Mouse (Mus musculus): Measurements from ENCODE around the gene Dok1.

Dok1 gene

DNA sequence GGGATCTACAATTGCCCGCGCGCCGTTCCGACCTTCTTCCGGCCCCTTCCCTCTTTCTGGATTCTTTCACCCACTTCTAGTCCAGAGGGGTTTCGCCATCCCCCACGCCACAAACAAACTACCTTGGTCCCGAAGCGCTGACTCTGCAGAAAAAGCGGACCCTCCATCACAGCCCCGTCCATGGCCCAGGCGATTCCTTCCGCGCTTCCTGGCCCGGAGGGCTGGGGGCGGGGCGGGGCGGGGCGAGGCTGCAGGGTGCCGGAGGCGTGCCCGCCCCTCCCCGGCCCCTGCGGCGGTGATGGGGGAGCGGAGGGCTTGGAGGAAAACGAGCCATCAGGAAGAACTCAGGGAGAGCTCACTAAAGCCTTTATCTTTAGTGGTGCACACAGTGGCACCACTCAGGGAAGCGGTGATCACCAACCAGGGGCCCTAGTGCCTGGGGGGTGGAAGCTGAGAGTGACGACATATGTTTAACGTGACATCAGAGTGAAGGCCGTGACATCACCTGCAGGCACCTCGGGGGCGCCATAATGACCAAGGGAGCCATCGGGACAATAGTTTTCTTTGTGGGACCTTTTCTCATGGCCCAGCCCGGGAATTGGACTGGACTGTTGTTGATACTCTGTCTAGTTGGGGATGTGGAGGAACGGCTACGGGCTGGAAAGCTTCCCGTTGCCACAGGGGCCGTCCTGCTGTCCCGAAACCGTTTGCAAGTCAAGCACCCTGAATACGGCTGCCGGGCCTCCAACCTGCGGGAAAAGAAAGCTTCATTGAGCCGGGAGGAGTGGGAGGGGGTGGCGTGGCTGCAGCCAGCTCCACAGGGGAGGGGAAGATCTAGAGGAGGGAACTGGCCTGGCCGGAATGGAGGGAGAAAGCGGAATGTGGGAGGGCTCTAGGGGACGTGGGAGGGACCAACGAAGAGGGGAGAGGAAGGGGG is at the start of gene Dok1, which contains the start of gene Loxl3:
Gene Dok1 (minus strand): TSS at position 223 of the 937 bp plus-strand sequence.
Gene Loxl3 (plus strand): TSS at position 925 of the 937 bp plus-strand sequence.
- in situ Hi-C loops (cut with MseI, MboI): no loop called here

DNA sequence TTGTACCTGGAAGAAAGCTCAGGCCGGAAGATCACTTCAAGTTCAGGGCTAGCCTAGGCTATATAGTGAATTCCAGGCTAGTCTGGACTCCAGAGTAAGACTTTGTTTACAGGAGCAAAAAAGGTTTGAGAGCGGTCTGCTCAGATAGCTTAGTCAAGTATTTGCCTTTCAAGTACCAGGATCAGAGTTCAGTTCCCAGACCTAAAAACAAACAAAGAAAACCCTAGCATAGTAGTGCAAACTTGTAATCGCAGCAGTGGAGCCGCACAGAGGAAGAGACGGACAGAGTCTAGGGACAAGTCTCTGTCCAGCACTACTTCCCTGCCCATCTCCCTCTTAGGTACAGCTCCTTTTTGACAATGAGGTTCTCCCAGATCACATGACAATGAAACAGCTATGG is 46.9 kb upstream of the Dok1 start:
- in situ Hi-C loops (cut with MseI, MboI): loop anchor here in 1 of 2 experiments (25.0 kb wide), 1 partner anchor 93 kb away; no protein-coding TSS in a partner anchor

DNA sequence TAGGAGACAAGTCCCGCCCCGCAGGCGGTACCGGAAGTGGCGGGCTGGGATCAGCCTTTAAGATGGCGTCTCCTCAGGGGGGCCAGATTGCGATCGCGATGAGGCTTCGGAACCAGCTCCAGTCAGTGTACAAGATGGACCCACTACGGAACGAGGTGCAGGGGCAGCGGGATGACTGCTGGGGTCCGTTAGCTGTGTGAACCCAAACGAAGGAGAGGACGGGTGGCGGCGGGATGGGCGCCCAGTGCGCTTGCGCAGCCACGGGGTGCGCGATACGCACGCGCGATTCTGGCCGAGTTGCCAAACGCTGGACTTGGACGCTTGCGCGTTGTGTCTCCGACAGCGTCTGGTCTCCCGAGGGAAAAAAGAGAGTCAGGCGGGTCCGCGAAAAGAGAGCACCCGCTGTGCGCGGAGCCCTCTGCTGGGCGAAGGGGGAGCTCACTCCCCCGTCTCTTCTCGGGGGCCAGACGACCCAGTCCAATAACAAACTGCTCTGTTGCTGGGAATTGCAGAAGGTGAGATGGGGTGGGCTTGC is 45.1 kb upstream of the Dok1 start:
- in situ Hi-C loops (cut with MseI, MboI): loop anchor here in 1 of 2 experiments (25.0 kb wide), 1 partner anchor 91 kb away; no protein-coding TSS in a partner anchor

DNA sequence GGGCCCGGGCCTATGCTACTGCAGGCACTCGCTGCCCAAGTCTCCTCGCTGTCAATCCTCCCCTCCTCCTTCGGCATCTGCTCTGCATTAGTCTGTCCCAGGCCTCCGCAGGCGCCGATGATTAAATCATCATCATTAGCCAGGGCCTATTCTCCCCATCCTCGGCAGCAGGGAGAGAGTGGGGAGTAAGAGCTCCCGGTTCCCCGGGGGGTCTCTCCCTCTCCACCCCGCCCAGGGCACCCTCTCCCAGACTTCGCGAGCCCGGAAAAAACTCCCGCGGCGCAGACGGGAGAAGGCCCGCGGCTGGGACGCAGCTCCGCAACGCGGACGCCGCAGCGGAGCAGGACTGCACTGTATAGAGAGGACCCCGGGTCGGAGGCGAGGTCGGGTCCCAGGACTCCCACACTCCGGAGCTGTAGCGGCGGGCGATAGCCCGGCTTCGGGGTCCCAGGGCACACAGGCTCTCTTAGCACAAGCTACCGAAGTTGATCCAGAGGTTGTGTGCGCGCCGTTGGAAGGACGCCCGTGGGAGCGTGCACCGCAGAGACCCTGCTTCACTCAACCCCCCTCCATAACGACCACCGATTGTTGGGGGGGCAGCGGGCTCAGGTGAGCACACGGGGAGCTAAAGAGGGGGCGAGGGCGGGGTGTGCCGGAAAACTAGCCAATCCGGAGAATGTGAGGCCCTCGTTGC is 44.5 kb upstream of the Dok1 start, which contains the start of gene Pcgf1:
Gene Pcgf1 (plus strand): TSS at position 240 of the 694 bp plus-strand sequence.
- in situ Hi-C loops (cut with MseI, MboI): loop anchor here in 1 of 2 experiments (25.0 kb wide), 1 partner anchor 90 kb away; no protein-coding TSS in a partner anchor

DNA sequence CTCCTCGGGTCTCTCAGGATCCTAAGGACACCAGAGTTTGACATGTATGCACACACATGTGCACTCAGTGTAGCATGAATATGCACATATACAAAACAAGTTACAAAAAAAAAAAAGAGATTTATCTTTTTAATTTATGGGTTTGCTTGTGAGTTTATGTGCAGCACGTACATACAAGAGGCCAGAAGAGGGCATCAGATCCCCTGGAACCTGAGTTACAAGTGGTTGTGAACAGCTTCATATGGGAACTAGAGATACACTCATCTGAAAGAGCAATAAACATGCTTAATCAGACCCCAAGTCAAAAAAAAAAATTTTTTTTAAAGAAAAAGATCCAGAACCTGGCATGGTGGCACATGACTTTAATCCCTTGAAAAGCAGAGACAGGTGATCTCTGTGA is 41.7 kb upstream of the Dok1 start:
- in situ Hi-C loops (cut with MseI, MboI): loop anchor here in 1 of 2 experiments (25.0 kb wide), 1 partner anchor 88 kb away; no protein-coding TSS in a partner anchor

DNA sequence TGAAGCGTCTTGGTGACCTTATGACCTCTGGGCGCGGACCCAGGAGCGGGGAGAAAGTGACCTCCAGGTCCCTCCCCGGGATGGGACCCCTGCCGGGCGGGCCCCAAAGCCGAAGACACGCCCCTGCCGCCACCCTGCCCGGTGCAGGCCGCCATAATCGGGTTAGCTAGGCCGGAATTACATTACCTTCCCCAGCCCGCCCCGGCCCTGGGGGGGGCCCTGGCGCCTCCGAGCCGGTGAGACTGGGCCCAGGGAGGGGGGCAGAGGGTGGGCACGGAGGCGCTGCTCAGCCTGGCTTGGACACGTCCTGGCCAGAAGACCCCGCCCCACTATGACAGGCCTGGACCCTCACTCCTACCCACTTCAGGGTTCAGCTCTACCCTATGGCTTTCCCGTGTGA is 37.9 kb upstream of the Dok1 start:
- in situ Hi-C loops (cut with MseI, MboI): no loop called here

DNA sequence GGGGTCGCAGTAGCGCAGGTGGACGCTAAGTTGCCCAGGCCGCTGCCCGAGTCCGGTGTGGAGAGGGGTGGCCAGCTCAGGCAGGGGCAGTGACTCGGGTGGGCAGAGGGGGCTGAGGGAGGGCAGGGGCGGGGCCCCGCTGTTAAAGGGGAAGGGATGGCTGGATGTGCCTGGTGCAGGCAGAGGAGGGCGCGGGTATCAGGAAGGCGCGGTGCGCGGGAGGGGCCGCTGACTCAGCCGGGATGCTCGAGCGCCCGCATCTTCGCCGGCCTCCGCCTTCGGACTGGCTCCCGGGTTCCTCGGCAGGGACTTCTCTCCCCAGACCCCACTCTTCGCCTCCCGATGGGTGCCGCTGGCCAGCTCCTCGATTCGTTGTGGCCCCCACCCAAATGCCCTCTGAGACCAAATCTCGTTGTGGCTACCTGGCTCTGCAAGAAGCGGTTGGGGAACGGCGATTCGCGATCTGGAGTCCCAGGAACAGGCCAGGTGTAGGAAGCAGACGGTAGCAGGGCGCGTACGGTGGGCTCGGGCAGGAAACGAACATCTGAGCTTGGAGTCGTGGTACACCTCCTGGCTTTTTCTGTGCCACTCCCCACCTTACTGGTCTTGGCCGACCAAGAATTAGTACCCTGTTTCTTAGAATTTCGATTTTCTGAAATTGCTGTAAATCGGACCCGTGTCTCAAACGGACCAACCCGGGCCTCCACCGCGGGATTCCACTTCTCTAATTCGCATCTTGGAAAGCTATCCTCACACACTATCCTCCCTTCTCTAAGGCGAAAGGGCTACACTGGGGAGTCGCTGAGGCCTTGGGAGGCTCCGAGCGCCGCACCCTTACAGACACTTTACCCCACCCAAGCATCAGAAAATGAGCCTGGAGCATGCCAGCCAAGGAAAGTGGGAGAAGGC is 37.3 kb upstream of the Dok1 start:
- in situ Hi-C loops (cut with MseI, MboI): no loop called here

DNA sequence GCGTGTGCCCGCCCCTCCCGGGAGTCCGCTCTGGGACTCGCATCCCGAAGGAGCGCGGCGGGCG is 36.8 kb upstream of the Dok1 start, which contains the start of gene Tlx2:
Gene Tlx2 (minus strand): TSS at position 47 of the 64 bp plus-strand sequence.
- in situ Hi-C loops (cut with MseI, MboI): no loop called here

DNA sequence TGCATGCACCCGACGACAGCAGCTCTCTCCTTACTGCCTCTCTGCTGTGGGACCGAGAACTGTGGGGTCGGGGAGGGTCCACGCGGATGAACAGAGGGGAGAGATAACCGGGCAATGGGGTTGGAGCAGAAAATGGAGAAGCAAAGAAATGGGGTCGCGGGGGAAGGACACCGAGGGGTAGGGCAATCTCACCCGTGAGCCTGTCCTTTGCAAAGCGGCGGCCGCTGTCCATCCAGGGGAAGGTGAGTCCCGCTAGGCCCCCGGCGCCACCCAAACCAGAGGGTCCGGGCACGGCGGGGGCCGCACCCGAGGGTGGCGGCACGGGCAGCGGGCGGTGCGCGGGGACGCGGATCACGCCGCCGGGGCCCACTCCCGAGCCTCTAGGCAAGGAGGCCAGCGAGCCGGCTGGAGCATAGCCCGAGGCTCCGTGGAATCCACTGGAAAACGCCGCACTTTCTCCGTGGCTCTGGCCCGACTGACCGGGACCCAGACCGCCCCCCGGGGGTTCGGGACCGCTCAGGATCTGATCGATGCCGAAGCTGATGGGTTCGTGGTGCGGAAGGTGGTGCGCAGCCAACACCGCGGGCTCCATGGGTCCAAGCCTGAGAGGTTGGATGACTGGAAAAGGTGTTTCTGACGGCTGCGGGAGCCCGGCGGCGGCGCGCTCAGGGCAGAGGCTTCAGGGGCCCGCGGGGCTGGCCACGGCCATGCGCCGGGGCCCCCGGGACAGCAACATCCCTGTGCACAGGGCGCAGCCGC is 36.4 kb upstream of the Dok1 start:
- in situ Hi-C loops (cut with MseI, MboI): no loop called here

DNA sequence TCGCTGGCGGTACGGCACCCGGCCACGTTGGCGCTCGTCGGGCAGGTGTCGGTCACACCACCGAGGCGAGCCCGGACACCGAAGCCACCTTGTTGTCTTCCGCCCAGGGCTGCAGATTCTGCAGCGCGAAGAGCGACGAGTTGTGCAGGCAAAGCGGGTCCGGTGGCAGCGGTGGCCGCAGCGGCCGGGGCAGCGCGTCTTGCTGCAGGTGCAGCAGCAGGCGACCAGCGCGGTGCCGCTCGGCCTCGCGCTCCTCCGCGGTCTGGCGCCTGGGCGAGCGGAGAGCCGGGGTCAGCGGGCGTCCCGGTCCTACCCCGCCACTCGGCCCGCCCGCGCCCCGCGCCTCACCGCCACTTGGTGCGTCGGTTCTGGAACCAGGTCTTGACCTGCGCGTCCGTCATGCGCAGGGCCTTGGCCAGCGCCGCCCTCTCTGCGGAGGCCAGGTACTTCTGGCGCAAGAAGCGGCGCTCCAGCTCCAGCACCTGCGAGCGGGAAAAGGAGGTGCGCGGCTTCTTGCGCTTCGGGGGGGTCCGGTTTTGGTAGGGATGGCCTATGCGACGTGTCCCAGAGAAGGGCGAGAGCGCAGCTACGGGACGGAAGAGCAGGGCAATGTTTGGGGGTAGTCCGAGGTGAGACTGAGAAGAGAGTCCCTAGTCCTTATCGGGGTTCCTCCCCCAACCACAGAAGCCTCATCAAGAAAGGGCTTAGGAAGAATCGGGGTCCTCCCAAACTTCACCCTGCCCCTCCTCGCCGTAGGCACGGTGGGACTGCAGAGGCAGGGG is 35.6 kb upstream of the Dok1 start:
- in situ Hi-C loops (cut with MseI, MboI): no loop called here

DNA sequence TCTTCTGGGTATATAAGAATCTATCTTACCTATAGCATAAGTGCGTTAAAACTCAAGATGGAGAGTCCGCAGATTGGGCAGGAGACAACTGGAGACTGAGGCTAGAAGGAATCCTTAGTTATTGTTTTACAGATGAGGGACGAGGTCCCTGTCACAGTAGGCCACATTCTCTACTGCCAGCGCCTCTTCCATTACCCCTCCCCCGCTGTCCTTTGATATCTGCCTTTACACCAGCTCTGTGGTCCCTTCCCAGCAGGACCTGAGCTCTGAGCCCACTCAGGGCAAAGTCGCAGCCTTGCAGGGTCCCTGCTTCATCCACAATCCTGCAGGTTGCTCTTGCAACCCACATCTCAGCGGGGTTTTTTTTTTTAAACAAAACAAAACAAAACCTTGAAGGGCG is 35.0 kb upstream of the Dok1 start:
- in situ Hi-C loops (cut with MseI, MboI): no loop called here

DNA sequence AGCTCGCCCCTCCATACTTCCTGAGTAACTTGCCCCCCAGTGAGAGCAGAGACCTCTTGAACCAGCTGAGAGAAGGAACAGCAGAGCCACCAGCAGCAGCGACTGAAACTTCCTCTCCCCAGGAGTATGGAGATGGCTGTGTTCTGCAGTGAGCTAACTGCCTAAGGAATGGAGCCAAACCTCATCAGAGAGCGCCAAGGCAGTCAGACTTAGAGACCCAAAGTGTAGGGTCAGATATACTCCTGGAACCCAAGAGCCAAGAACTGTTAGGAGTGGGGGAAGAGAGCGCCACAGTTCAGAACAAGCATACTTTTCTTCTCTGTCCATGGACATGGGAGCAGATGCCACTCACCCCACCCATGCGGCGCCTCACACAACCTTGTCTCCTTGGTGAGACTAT is 33.2 kb upstream of the Dok1 start:
- in situ Hi-C loops (cut with MseI, MboI): no loop called here

DNA sequence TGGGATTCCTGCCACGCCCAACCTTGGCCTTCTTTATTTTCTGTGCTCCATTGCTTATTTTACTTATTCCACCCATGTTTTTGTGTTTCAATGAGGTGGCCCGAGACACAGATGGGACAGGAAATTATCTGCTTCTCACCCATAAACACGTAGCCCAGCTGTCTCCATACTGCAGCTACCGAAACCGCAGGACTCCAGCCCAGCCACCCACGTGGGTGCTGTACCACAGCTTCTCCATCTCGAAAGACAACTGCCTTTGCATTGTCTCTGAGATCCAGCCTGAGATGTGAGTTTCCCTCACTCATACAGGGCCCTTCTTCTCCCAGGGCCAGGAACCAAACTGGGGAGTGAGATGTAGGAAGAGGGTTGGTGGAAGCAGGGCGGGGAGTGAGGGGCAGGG is 32.7 kb upstream of the Dok1 start:
- in situ Hi-C loops (cut with MseI, MboI): no loop called here

DNA sequence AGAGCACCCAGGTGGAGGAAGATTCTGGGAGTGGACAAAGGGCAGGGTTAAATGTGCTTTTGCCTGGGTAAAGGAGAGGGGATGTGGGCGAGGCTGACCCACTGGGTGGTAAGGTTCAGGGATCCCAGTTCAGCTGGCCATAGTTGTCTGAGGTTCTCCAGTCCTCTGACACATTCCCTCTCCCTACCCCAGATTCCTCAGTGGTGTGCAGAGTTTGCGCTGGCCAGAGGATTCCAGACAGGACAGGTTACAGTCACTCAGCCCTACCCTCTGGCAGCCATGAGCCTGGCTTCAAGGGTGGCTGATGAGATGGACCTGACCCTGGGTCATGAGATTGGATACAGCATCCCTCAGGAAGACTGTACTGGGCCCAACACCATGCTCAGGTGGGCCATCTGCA is 25.5 kb upstream of the Dok1 start:
- in situ Hi-C loops (cut with MseI, MboI): no loop called here

DNA sequence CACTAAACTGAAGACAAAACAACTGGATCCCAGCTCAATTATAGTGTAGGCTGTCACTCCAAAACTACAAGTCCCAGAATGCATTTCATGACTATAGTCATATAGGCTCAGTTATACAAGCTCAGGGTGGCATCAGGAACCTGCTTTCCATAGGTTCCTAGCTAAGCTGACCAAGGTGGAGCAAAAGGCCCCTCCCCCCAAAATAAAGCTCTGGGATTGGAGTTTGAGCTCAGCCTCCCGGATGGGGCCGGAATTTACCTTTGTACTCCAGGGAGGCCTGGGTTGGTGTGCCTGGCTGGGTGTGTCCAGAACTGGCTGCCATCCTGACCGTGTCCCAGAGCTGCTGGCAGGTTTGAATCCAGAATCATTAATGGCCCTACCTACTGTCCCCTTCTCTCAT is 24.5 kb upstream of the Dok1 start, which contains the start of gene Dqx1:
Gene Dqx1 (plus strand): TSS at position 55 of the 400 bp plus-strand sequence.
- in situ Hi-C loops (cut with MseI, MboI): no loop called here

DNA sequence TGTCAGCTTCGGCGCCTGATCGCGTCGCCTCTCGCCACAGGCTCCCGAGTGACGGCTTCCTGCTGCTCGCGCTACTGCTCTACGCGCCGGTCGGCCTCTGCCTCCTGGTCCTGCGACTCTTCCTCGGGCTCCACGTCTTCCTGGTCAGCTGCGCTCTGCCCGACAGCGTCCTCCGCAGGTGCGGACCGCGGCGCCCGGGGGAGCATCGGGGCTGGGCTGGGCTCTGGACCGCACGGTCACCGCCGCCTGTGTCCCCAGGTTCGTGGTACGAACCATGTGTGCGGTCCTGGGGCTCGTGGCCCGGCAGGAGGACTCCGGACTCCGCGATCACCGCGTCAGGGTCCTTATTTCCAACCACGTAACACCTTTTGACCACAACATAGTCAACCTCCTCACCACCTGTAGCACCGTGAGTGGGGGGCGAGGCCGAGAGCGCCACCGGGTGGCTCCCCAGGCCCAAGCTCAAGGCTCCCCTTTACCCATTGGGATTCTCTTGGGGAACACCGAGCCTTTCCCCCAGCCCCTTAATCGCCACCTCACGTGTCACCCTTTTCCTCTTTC is 21.7 kb upstream of the Dok1 start, which contains the start of gene Htra2:
Gene Htra2 (minus strand): TSS at position 403 of the 561 bp plus-strand sequence.
- in situ Hi-C loops (cut with MseI, MboI): no loop called here

DNA sequence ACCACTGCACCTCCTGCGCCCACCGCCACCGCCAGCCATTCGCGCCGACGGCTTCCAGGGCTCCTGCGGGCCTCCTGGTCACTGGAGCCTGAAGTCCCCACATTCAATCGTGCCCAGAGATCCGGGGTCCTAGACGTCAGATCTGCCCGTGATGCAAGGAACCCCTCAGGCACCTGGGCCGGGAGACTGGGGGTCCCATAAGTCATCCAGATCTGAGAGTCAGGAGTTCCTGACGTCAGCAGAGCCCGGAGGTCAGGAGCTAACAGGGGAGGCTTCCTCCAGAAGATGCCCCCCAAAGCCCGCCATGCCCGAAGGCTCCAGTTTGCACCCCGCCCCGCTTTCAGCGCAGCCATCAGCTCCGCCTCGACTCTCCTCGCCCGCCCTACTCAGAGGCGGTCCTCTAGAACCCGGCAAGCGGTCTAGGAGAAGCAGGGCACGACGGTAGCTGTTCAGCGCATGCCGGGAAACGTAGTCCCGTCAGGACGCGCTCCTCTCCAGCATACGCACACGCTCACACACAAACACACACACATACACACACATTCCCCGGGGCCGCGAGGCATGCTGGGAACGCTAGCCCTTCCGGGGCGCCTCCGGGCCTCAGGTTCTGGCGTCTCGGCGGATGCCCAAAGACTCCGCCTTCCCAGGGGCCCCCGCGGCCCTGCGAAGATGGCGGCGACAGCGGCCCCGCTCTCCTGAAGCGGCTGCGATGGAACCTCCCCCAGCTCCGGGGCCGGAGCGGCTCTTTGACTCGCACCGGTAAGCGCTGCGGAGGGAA is 21.0 kb upstream of the Dok1 start, which contains the start of gene Aup1:
Gene Aup1 (plus strand): TSS at position 448 of the 778 bp plus-strand sequence.
- in situ Hi-C loops (cut with MseI, MboI): no loop called here

DNA sequence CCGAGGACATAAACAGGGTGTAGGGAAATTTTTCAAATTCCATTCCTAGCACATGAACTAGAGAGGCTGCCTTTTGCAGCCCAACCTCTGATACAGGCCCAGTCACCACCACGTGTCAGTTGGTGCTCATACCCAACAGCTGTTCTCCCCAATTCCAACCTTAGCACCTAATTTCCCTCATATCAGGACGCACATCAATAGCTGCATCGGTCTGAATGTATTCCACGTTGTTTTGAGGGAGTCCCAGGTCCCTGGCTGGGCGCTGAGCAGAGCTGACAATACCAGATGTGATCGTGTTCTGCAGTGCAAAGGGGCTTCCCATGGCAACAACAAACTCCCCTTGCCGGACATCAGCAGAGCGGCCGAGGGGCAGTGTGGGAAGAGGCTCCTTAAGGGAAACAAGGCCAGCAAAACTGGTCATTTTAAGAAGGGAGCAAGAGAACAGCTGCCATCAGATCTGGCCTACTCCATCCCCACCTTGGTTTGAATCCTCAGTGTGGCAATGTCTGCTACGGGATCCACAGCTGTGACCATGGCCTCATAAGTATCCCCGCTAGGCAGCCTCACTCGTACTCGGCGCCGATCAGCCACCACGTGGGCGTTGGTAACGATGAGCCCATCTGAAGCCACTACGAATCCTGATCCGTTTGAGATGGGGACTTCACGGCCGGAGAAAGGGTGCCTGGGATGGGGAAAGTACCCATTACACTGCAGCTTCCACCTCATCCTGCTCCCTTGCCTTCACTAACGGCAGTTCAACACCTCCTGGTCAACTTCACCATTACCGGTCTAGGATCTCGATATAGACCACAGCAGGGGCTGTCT is 20.1 kb upstream of the Dok1 start:
- in situ Hi-C loops (cut with MseI, MboI): no loop called here

All from mouse trophoblast stem cell (cell line).